Mouse (Mus musculus): ENCODE measurements around the gene Atp8b3. TPM values are rescaled to one million over a fixed set of nuclear protein-coding genes. Genes with fewer than 3 reads are reported as not detected.

The Atp8b3 gene
- polyA plus RNA-seq, 1 experiment, result 0.13 TPM

DNA sequence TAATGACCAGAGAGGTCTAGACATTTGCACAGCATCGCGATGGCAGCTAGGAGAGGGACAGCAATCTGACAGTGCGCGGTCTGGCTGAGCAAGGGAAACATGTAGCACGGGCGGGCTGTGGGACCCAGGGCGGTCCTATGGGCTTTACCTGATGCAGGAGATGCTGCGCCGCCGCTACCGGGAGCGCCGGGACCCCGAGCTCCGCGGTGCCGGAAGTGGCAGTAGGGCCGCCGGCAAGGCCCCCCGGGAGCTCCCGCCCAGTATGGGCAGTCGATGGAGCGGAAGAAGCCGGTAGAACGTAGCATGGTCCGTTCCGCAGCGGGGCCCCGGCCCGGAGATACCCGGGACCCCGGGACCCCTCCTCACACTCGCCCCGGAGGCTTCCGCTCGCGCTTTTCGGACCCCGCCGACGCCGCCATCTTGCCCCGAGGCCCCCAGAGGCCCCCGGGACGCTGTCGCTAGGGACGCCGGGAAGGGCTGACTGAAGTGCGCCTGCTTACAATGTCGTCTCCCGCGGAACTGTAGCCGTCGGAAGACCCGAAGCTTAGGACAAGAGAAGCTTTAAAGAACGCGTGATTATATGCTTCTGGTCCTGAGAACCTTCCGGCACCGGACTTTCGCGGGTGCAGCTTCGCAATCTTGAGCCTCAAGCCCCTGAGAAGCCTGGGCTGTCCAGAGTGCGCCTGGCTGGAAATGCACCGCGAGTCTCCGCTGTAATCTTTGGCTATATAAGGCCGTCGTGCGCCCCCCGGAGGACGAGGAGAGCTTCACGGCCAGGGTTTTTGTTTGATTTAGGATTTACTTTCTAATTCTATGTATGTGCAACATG lies 22.4 kb upstream of the Atp8b3 start, which contains the start of gene Rexo1:
Rexo1 (minus strand) TSS at position 445 of the 829 bp plus-strand sequence.
- TF ChIP-seq MAX (IDR thresholded peaks at IDR 0.05) (peak; percentile 99), FOSL1 (IDR thresholded peaks at IDR 0.05; ENCODE audit: insufficient read depth, low read length, poor library complexity, severe bottlenecking) (no peak), MYOD1 (IDR thresholded peaks at IDR 0.05; ENCODE audit: control insufficient read depth, insufficient read length, low read depth) (no peak), CTCF (IDR thresholded peaks at IDR 0.05; ENCODE audit: control insufficient read depth, insufficient read depth, insufficient read length) (peak; percentile 52)
- Histone ChIP-seq H3K79me2 (ENCODE audit: control insufficient read depth, insufficient read depth) (peaks cover 51% of the 10 kb centered on the region), H3K79me3 (ENCODE audit: low read depth) (peaks cover 46% of the 10 kb centered on the region), H3ac (ENCODE audit: control insufficient read depth, insufficient read length, low read depth) (peak within 1 kb of the TSS; percentile 75), H3K36me3 (ENCODE audit: control insufficient read depth, insufficient read depth) (no peaks in the 10 kb centered on the region), H3K27me3 (ENCODE audit: control insufficient read depth, insufficient read depth, insufficient read length) (no peaks in the 10 kb centered on the region), H3K4me3 (ENCODE audit: insufficient read depth, poor library complexity, severe bottlenecking) (peak within 1 kb of the TSS; percentile 99)

DNA sequence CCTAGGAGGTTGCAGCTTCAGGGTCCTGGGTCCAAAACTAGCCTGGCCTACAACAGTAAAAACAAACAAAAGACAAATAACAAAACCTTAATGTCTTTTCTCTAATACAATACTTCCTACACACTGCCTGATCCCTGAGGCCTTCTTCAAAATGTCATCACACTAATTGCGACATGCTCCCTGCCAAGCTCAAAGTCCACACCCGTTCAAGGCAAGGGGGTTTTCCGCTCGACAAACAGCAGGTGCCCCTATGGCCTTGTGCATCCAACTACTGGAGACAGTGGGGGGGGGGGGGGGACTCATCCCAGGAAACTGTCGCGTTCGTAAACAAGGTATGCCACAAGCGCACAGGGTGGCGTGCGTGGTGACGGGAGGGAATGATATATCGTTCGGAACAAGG lies 21.7 kb upstream of the Atp8b3 start:
- Histone ChIP-seq H3ac (ENCODE audit: control insufficient read depth, insufficient read length, low read depth) (peak overlapping the region; percentile 75), H3K79me3 (ENCODE audit: low read depth) (peaks cover 49% of the 10 kb centered on the region), H3K27me3 (ENCODE audit: control insufficient read depth, insufficient read depth, insufficient read length) (no peaks in the 10 kb centered on the region), H3K79me2 (ENCODE audit: control insufficient read depth, insufficient read depth) (peaks cover 58% of the 10 kb centered on the region), H3K36me3 (ENCODE audit: control insufficient read depth, insufficient read depth) (no peaks in the 10 kb centered on the region), H3K4me3 (ENCODE audit: insufficient read depth, poor library complexity, severe bottlenecking) (peak overlapping the region; percentile 99)
- TF ChIP-seq CTCF (IDR thresholded peaks at IDR 0.05; ENCODE audit: control insufficient read depth, insufficient read depth, insufficient read length) (no peak), MAX (IDR thresholded peaks at IDR 0.05) (no peak), USF1 (IDR thresholded peaks at IDR 0.05; ENCODE audit: low read depth) (no peak), MYOG (IDR thresholded peaks at IDR 0.05; ENCODE audit: control insufficient read depth, extremely low read depth, insufficient read length) (no peak), CEBPB (IDR thresholded peaks at IDR 0.05; ENCODE audit: low read depth) (no peak), FOSL1 (IDR thresholded peaks at IDR 0.05; ENCODE audit: insufficient read depth, low read length, poor library complexity, severe bottlenecking) (no peak), MYOD1 (IDR thresholded peaks at IDR 0.05; ENCODE audit: control insufficient read depth, insufficient read length, low read depth) (no peak)

DNA sequence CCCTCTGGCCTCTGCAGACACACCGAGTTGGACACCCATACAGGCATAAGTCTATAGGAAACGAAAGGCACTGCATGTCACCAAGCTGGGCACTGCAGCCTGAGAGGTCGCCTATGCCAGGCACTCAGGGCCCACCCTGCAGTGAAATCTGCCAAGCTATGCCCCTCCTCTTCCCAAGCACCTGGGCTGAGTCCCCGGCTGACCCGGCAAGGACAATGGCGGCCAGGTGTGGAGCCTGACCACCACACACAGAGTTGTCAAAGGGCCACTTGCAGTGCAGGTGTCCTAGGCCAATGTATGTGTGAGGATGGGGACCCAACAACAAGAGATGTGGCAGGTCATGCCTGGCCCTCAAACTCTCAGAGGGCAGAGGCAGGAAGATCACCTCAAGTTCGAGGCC lies 20.5 kb upstream of the Atp8b3 start:
- Histone ChIP-seq H3K79me2 (ENCODE audit: control insufficient read depth, insufficient read depth) (peaks cover 70% of the 10 kb centered on the region), H3K27me3 (ENCODE audit: control insufficient read depth, insufficient read depth, insufficient read length) (no peaks in the 10 kb centered on the region), H3K36me3 (ENCODE audit: control insufficient read depth, insufficient read depth) (no peaks in the 10 kb centered on the region), H3K79me3 (ENCODE audit: low read depth) (peaks cover 60% of the 10 kb centered on the region), H3ac (ENCODE audit: control insufficient read depth, insufficient read length, low read depth) (no peak overlapping the region), H3K4me3 (ENCODE audit: insufficient read depth, poor library complexity, severe bottlenecking) (no peak overlapping the region)
- TF ChIP-seq MAX (IDR thresholded peaks at IDR 0.05), result no peak
- TF ChIP-seq USF1 (IDR thresholded peaks at IDR 0.05; ENCODE audit: low read depth), result no peak
- TF ChIP-seq MYOD1 (IDR thresholded peaks at IDR 0.05; ENCODE audit: control insufficient read depth, insufficient read length, low read depth), result no peak
- no peak for TF ChIP-seq MYOG (IDR thresholded peaks at IDR 0.05; ENCODE audit: control insufficient read depth, extremely low read depth, insufficient read length)

DNA sequence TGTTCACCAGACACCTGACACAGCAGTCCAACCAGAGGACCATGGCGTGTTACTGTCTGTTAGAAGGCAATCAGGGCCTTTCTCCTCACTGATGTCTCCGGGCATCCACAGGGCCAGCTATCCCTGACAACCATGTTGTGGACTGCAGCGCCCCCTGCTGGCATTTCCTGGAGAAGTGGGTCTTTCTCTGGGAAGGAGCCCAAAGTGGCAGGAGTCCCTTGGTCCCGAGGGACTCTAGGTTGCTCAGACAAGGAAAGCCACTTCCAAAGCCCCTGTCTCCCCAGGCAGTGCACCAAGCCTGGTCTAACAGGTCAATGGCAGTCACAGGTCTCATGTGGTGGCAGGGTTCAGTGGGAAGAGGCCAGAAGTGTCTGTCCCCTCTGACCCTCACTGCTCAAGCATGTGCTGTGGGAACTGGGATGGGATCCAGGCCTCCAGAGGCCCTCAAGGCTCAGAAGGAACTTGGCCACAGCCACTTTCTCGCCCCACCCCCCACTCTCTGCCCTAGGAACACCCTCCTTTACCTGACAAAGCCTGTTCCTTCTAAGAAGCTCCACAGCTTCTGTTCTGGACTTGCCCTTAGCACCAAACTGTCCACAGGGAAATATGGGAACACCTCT lies 18.5 kb upstream of the Atp8b3 start:
- TF ChIP-seq CTCF (IDR thresholded peaks at IDR 0.05; ENCODE audit: control insufficient read depth, insufficient read depth, insufficient read length) (peak; percentile 70), FOSL1 (IDR thresholded peaks at IDR 0.05; ENCODE audit: insufficient read depth, low read length, poor library complexity, severe bottlenecking) (no peak)
- H3K79me3 ChIP-seq (ENCODE audit: low read depth), result peaks cover 74% of the 10 kb centered on the region
- no peaks in the 10 kb centered on the region for H3K27me3 ChIP-seq (ENCODE audit: control insufficient read depth, insufficient read depth, insufficient read length)
- no peaks in the 10 kb centered on the region for H3K36me3 ChIP-seq (ENCODE audit: control insufficient read depth, insufficient read depth)
- peaks cover 90% of the 10 kb centered on the region for H3K79me2 ChIP-seq (ENCODE audit: control insufficient read depth, insufficient read depth)
- no peak overlapping the region for H3K4me3 ChIP-seq (ENCODE audit: insufficient read depth, poor library complexity, severe bottlenecking)
- no peak overlapping the region for H3ac ChIP-seq (ENCODE audit: control insufficient read depth, insufficient read length, low read depth)

DNA sequence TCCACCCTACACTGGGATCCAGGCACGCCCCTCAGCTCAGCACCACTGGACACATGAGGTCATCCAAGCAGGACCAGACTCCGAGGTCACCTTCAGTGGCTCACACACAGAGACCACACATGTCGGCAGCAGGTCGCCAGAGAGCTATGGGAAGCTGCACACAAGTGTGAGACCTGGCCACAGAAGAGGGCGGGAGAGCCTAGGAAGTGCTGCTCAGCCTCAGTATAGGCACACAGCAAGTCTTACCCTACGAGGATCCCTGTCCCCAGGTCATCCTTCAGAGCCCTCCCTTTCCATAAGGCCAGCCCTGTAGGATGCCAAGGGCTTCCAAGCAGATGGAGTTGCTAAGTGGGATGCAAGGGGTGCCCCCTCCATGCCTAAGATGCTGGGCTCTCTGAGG lies 15.1 kb upstream of the Atp8b3 start:
- H3K79me3 ChIP-seq (ENCODE audit: low read depth), result peaks cover 60% of the 10 kb centered on the region

More for the DNA sequence above, 15.1 kb upstream of the Atp8b3 start:
- TF ChIP-seq MYOD1 (IDR thresholded peaks at IDR 0.05; ENCODE audit: control insufficient read depth, insufficient read length, low read depth) (no peak), FOSL1 (IDR thresholded peaks at IDR 0.05; ENCODE audit: insufficient read depth, low read length, poor library complexity, severe bottlenecking) (no peak), USF1 (IDR thresholded peaks at IDR 0.05; ENCODE audit: low read depth) (no peak), MAX (IDR thresholded peaks at IDR 0.05) (no peak), CEBPB (IDR thresholded peaks at IDR 0.05; ENCODE audit: low read depth) (no peak), MYOG (IDR thresholded peaks at IDR 0.05; ENCODE audit: control insufficient read depth, extremely low read depth, insufficient read length) (no peak), CTCF (IDR thresholded peaks at IDR 0.05; ENCODE audit: control insufficient read depth, insufficient read depth, insufficient read length) (no peak)
- Histone ChIP-seq H3K27me3 (ENCODE audit: control insufficient read depth, insufficient read depth, insufficient read length) (no peaks in the 10 kb centered on the region), H3K79me2 (ENCODE audit: control insufficient read depth, insufficient read depth) (peaks cover 83% of the 10 kb centered on the region), H3K4me3 (ENCODE audit: insufficient read depth, poor library complexity, severe bottlenecking) (no peak overlapping the region), H3K36me3 (ENCODE audit: control insufficient read depth, insufficient read depth) (no peaks in the 10 kb centered on the region), H3ac (ENCODE audit: control insufficient read depth, insufficient read length, low read depth) (no peak overlapping the region)

Data from C2C12 (cell line).